20 mouse cellular contexts compared by ENCODE assay signal in genomic region chr9:72708690-72709089, GRCm38 (mm10). TPM values are rescaled to one million over a fixed set of nuclear protein-coding genes. Genes with fewer than 3 reads are reported as not detected.
A peak's percentile ranks its signal among the peaks of the same experiment; 100 is the strongest.
DNase-seq lines count a peak whose midpoint lies in the region; ATAC-seq lines count a peak whose summit lies in the region.
"Had no signal": no experiment of that assay in that cellular context is flagged by ENCODE, and none has a peak within 500 bp of the region (broad histone marks: within the 10 kb centered on the region; RNA-seq: fewer than 3 reads in every experiment).

No protein-coding gene starts in this region.

- intact Hi-C loops in heart, postnatal 10 days (cut with DNase I): no loop called here

- no peaks in the 10 kb centered on the region for H3K27me3 ChIP-seq in forebrain, embryonic 11.5 days (ENCODE audit: control insufficient read depth, insufficient read depth, low read length)
- H3K27me3 ChIP-seq in forebrain, embryonic 15.5 days: no peaks in the 10 kb centered on the region
- H3K27me3 ChIP-seq: embryonic facial prominence, embryonic 13.5 days; embryonic facial prominence, embryonic 15.5 days had no signal

- peaks cover 9% of the 10 kb centered on the region; the same call in 1 of the 2 replicates for H3K36me3 ChIP-seq in forebrain, embryonic 11.5 days (ENCODE audit: control insufficient read depth, insufficient read depth, low read length)
- H3K36me3 ChIP-seq in forebrain, embryonic 15.5 days: peaks cover 60% of the 10 kb centered on the region

- peak; percentile 23 for DNase-seq in forebrain, embryonic 11.5 days (ENCODE audit: low spot score)
- no peak for DNase-seq in frontal cortex, postnatal 25 days (ENCODE audit: low spot score in 2 of 2)
- peak; percentile 60 for DNase-seq in heart, adult 11 months
- DNase-seq in heart, postnatal 10 days: no peak
- DNase-seq: adrenal gland, adult 2 months; adrenal gland, postnatal 10 days; adrenal gland, postnatal 25 days; cerebellum, adult 11 months; cerebellum, adult 18-20 months; cerebellum, adult 8-10 months; cerebellum, adult 9-11 months; cerebellum, postnatal 14 days; cerebellum, postnatal 36 days; embryo, embryonic 11 days had no signal

- no peak for ATAC-seq in forebrain, embryonic 11.5 days (replicated peaks; ENCODE audit: low FRiP score)
- no peak for ATAC-seq in forebrain, embryonic 15.5 days (replicated peaks)
- peak; percentile 54; the same call in 1 of the 2 replicates for ATAC-seq in frontal cortex, adult (ENCODE audit: low TSS enrichment)
- ATAC-seq: forebrain, embryonic 14.5 days had no signal

- H3K27ac ChIP-seq in forebrain, embryonic 11.5 days (ENCODE audit: low read depth, low read length): no peak overlapping the region
- no peak overlapping the region for H3K27ac ChIP-seq in forebrain, embryonic 15.5 days (replicated peaks)
- H3K27ac ChIP-seq: embryonic facial prominence, embryonic 13.5 days had no signal

- no peaks in the 10 kb centered on the region for H3K4me1 ChIP-seq in forebrain, embryonic 11.5 days (replicated peaks; ENCODE audit: control insufficient read depth, insufficient read depth, low read length)
- H3K4me1 ChIP-seq in forebrain, embryonic 15.5 days: no peaks in the 10 kb centered on the region

- H3K9ac ChIP-seq in forebrain, embryonic 11.5 days (ENCODE audit: low read length): no peak overlapping the region
- no peak overlapping the region for H3K9ac ChIP-seq in forebrain, embryonic 15.5 days (replicated peaks)
- H3K9ac ChIP-seq: embryonic facial prominence, embryonic 13.5 days; embryonic facial prominence, embryonic 15.5 days had no signal

- H3K9me3 ChIP-seq in forebrain, embryonic 11.5 days (ENCODE audit: control insufficient read depth, low read length): no peaks in the 10 kb centered on the region
- no peaks in the 10 kb centered on the region for H3K9me3 ChIP-seq in forebrain, embryonic 15.5 days
- H3K9me3 ChIP-seq: embryonic facial prominence, embryonic 13.5 days; embryonic facial prominence, embryonic 15.5 days had no signal

- no peak overlapping the region for H3K4me2 ChIP-seq in forebrain, embryonic 11.5 days (ENCODE audit: low read depth, low read length, severe bottlenecking)
- H3K4me2 ChIP-seq in forebrain, embryonic 15.5 days (replicated peaks): no peak overlapping the region
- H3K4me2 ChIP-seq: embryonic facial prominence, embryonic 13.5 days; embryonic facial prominence, embryonic 15.5 days had no signal

- 92% methylated on average over 5 of the region's 5 CpGs for WGBS in forebrain, embryonic 11.5 days
- WGBS in forebrain, embryonic 15.5 days: 88% methylated on average over 5 of the region's 5 CpGs

- no peak overlapping the region for H3K4me3 ChIP-seq in forebrain, embryonic 11.5 days (ENCODE audit: low read depth, low read length)
- no peak overlapping the region for H3K4me3 ChIP-seq in forebrain, embryonic 15.5 days
- H3K4me3 ChIP-seq: embryonic facial prominence, embryonic 13.5 days; embryonic facial prominence, embryonic 15.5 days; erythroblast, embryonic 14.5 days had no signal

RNA-seq across cellular contexts. Expression of gene Nedd4, which starts 46.5 kb away (rescaled TPM):
- polyA plus RNA-seq in forebrain, embryonic 11.5 days (2014; fragmentation: Nextera tagmentation; extraction: Ambion mirVana): 781 and 793 TPM in 2 replicates
- polyA plus RNA-seq in forebrain, embryonic 15.5 days (2015; fragmentation: Nextera tagmentation; extraction: Ambion mirVana): 433 and 447 TPM in 2 replicates
- 100 to 1,000 TPM; 490 to 566 TPM for total RNA-seq in heart, postnatal 10 days (2021)

Comparison
In these comparisons a context has a peak if more than half of its experiments do, and no peak if none do; other contexts are left out.
1. DNase-seq: peak in forebrain, embryonic 11.5 days (single experiment) and heart, adult 11 months (single experiment); none in frontal cortex, postnatal 25 days (0 of 2) and heart, postnatal 10 days (0 of 2).